Mouse (Mus musculus): Measurements from ENCODE around the gene Nsa2. TPM values are rescaled to one million over a fixed set of nuclear protein-coding genes. Genes with fewer than 3 reads are reported as not detected.

Gene Nsa2
- polyA plus RNA-seq, 1 experiment from 2014 or later = 51.2 TPM

Other genes starting within 250 kb of the Nsa2 start
- 5.9 and 9.1 TPM in 2 replicates for gene Gcnt4, start 213.2 kb downstream of the Nsa2 start, polyA plus RNA-seq (2015; fragmentation: Nextera tagmentation; extraction: Ambion mirVana)
- not detected in 2 replicates for gene 1700029F12Rik, start 103.6 kb downstream of the Nsa2 start, polyA plus RNA-seq (2015; fragmentation: Nextera tagmentation; extraction: Ambion mirVana)
- gene Fam169a, start 70.7 kb downstream of the Nsa2 start, polyA plus RNA-seq (2015; fragmentation: Nextera tagmentation; extraction: Ambion mirVana) = 1.2 and 1.4 TPM in 2 replicates
- gene Gm6169, start 38.7 kb downstream of the Nsa2 start, polyA plus RNA-seq (2015; fragmentation: Nextera tagmentation; extraction: Ambion mirVana) = 3.0 and 3.6 TPM in 2 replicates
- gene Gfm2, start within 50 bp of the Nsa2 start, polyA plus RNA-seq (2015; fragmentation: Nextera tagmentation; extraction: Ambion mirVana) = 37.8 and 41.3 TPM in 2 replicates
- gene Hexb, start 60.4 kb upstream of the Nsa2 start, polyA plus RNA-seq (2015; fragmentation: Nextera tagmentation; extraction: Ambion mirVana) = 142 and 184 TPM in 2 replicates
- 5.8 and 6.1 TPM in 2 replicates for gene Enc1, start 103.2 kb upstream of the Nsa2 start, polyA plus RNA-seq (2015; fragmentation: Nextera tagmentation; extraction: Ambion mirVana)